Mouse (Mus musculus): ENCODE data around the gene Rac1. TPM values are rescaled to one million over a fixed set of nuclear protein-coding genes. Genes with fewer than 3 reads are reported as not detected.
"Not testable (repeated sequence)": the region's sequence is repeated elsewhere in the genome, so short reads cannot be mapped to it uniquely, and the experiment has no call there.

Rac1 gene
- polyA plus RNA-seq, 1 experiment from 2014 or later, result 464 TPM

GRCm38 (mm10) chr5:143561009-143561408 is 33.2 kb upstream of the Rac1 start:
- ATAC-seq (replicated peaks; ENCODE audit: low FRiP score), result no peak
- Histone ChIP-seq H3K27ac (ENCODE audit: low read depth, low read length) (no peak overlapping the region), H3K36me3 (ENCODE audit: control insufficient read depth, insufficient read depth, low read length) (no peaks in the 10 kb centered on the region; the same call in 1 of the 2 replicates), H3K9ac (ENCODE audit: low read length) (no peak overlapping the region), H3K27me3 (ENCODE audit: control insufficient read depth, insufficient read depth, low read length) (no peaks in the 10 kb centered on the region), H3K4me2 (ENCODE audit: low read depth, low read length, severe bottlenecking) (no peak overlapping the region), H3K4me3 (ENCODE audit: low read depth, low read length) (no peak overlapping the region), H3K4me1 (replicated peaks; ENCODE audit: control insufficient read depth, insufficient read depth, low read length) (no peaks in the 10 kb centered on the region), H3K9me3 (ENCODE audit: control insufficient read depth, low read length) (no peaks in the 10 kb centered on the region)
- 93% methylated on average over 4 of the region's 4 CpGs for WGBS
- DNase-seq (ENCODE audit: low spot score), result no peak

GRCm38 (mm10) chr5:143558731-143559130 is 30.9 kb upstream of the Rac1 start:
- DNase-seq (ENCODE audit: low spot score) (no peak), ATAC-seq (replicated peaks; ENCODE audit: low FRiP score) (no peak)
- 90% methylated on average over 3 of the region's 3 CpGs for WGBS
- Histone ChIP-seq H3K4me2 (ENCODE audit: low read depth, low read length, severe bottlenecking) (no peak overlapping the region), H3K9me3 (ENCODE audit: control insufficient read depth, low read length) (no peaks in the 10 kb centered on the region), H3K4me1 (replicated peaks; ENCODE audit: control insufficient read depth, insufficient read depth, low read length) (no peaks in the 10 kb centered on the region), H3K36me3 (ENCODE audit: control insufficient read depth, insufficient read depth, low read length) (no peaks in the 10 kb centered on the region), H3K27me3 (ENCODE audit: control insufficient read depth, insufficient read depth, low read length) (no peaks in the 10 kb centered on the region), H3K9ac (ENCODE audit: low read length) (no peak overlapping the region), H3K27ac (ENCODE audit: low read depth, low read length) (no peak overlapping the region), H3K4me3 (ENCODE audit: low read depth, low read length) (no peak overlapping the region)

- ATAC-seq (replicated peaks; ENCODE audit: low FRiP score), result no peak
- DNase-seq (ENCODE audit: low spot score), result no peak
Measured at GRCm38 (mm10) chr5:143555233-143555632, 27.4 kb upstream of the Rac1 start.

GRCm38 (mm10) chr5:143552911-143553310 is 25.1 kb upstream of the Rac1 start:
- ATAC-seq (replicated peaks; ENCODE audit: low FRiP score) (no peak), DNase-seq (ENCODE audit: low spot score) (no peak)
- Histone ChIP-seq H3K27me3 (ENCODE audit: control insufficient read depth, insufficient read depth, low read length) (no peaks in the 10 kb centered on the region), H3K4me2 (ENCODE audit: low read depth, low read length, severe bottlenecking) (no peak overlapping the region), H3K9ac (ENCODE audit: low read length) (no peak overlapping the region), H3K9me3 (ENCODE audit: control insufficient read depth, low read length) (no peaks in the 10 kb centered on the region), H3K4me3 (ENCODE audit: low read depth, low read length) (no peak overlapping the region), H3K4me1 (replicated peaks; ENCODE audit: control insufficient read depth, insufficient read depth, low read length) (peaks cover 3% of the 10 kb centered on the region; the same call in 1 of the 2 replicates), H3K36me3 (ENCODE audit: control insufficient read depth, insufficient read depth, low read length) (no peaks in the 10 kb centered on the region; the same call in 1 of the 2 replicates), H3K27ac (ENCODE audit: low read depth, low read length) (no peak overlapping the region)
- WGBS, result 60% methylated on average over 6 of the region's 6 CpGs

More at GRCm38 (mm10) chr5:143555233-143555632, 27.4 kb upstream of the Rac1 start:
- Histone ChIP-seq H3K27me3 (ENCODE audit: control insufficient read depth, insufficient read depth, low read length) (no peaks in the 10 kb centered on the region), H3K27ac (ENCODE audit: low read depth, low read length) (no peak overlapping the region), H3K36me3 (ENCODE audit: control insufficient read depth, insufficient read depth, low read length) (no peaks in the 10 kb centered on the region; the same call in 1 of the 2 replicates), H3K4me3 (ENCODE audit: low read depth, low read length) (no peak overlapping the region), H3K9me3 (ENCODE audit: control insufficient read depth, low read length) (no peaks in the 10 kb centered on the region), H3K9ac (ENCODE audit: low read length) (no peak overlapping the region), H3K4me2 (ENCODE audit: low read depth, low read length, severe bottlenecking) (no peak overlapping the region), H3K4me1 (replicated peaks; ENCODE audit: control insufficient read depth, insufficient read depth, low read length) (no peaks in the 10 kb centered on the region)
- 71% methylated on average over 6 of the region's 6 CpGs for WGBS

GRCm38 (mm10) chr5:143548922-143549321 is 21.1 kb upstream of the Rac1 start:
- H3K9me3 ChIP-seq (ENCODE audit: control insufficient read depth, low read length); H3K27ac ChIP-seq (ENCODE audit: low read depth, low read length); H3K36me3 ChIP-seq (ENCODE audit: control insufficient read depth, insufficient read depth, low read length); H3K27me3 ChIP-seq (ENCODE audit: control insufficient read depth, insufficient read depth, low read length); DNase-seq (ENCODE audit: low spot score); H3K4me1 ChIP-seq (replicated peaks; ENCODE audit: control insufficient read depth, insufficient read depth, low read length): not testable (repeated sequence)
- peak overlapping the region; percentile 89 for H3K4me2 ChIP-seq (ENCODE audit: low read depth, low read length, severe bottlenecking)
- peak; percentile 60 for ATAC-seq (replicated peaks; ENCODE audit: low FRiP score)
- peak overlapping the region; percentile 74 for H3K9ac ChIP-seq (ENCODE audit: low read length)
- H3K4me3 ChIP-seq (ENCODE audit: low read depth, low read length), result peak overlapping the region; percentile 61
- WGBS, result 1% methylated on average over 16 of the region's 28 CpGs

- no peaks in the 10 kb centered on the region for H3K9me3 ChIP-seq (ENCODE audit: control insufficient read depth, low read length)
Measured at GRCm38 (mm10) chr5:143548401-143548846, 20.6 kb upstream of the Rac1 start.

GRCm38 (mm10) chr5:143547866-143548265 is 20.0 kb upstream of the Rac1 start:
- H3K27me3 ChIP-seq (ENCODE audit: control insufficient read depth, insufficient read depth, low read length), result no peaks in the 10 kb centered on the region
- H3K9ac ChIP-seq (ENCODE audit: low read length), result no peak overlapping the region; the same call in 1 of the 2 replicates
- 59% methylated on average over 10 of the region's 10 CpGs for WGBS
- H3K9me3 ChIP-seq (ENCODE audit: control insufficient read depth, low read length), result no peaks in the 10 kb centered on the region
- H3K4me2 ChIP-seq (ENCODE audit: low read depth, low read length, severe bottlenecking), result peak overlapping the region; percentile 35; the same call in 1 of the 2 replicates
- H3K27ac ChIP-seq (ENCODE audit: low read depth, low read length), result no peak overlapping the region
- no peak overlapping the region for H3K4me3 ChIP-seq (ENCODE audit: low read depth, low read length)
- DNase-seq (ENCODE audit: low spot score), result no peak
- H3K36me3 ChIP-seq (ENCODE audit: control insufficient read depth, insufficient read depth, low read length), result no peaks in the 10 kb centered on the region; the same call in 1 of the 2 replicates
- ATAC-seq (replicated peaks; ENCODE audit: low FRiP score), result peak; percentile 17; the same call in 1 of the 2 replicates
- H3K4me1 ChIP-seq (replicated peaks; ENCODE audit: control insufficient read depth, insufficient read depth, low read length), result peaks cover 3% of the 10 kb centered on the region; the same call in 1 of the 2 replicates

More at GRCm38 (mm10) chr5:143548401-143548846, 20.6 kb upstream of the Rac1 start:
- peak; percentile 99 for DNase-seq (ENCODE audit: low spot score)
- Histone ChIP-seq H3K4me2 (ENCODE audit: low read depth, low read length, severe bottlenecking) (peak overlapping the region; percentile 89; the same call in 1 of the 2 replicates), H3K36me3 (ENCODE audit: control insufficient read depth, insufficient read depth, low read length) (no peaks in the 10 kb centered on the region; the same call in 1 of the 2 replicates), H3K4me3 (ENCODE audit: low read depth, low read length) (peak overlapping the region; percentile 61), H3K27me3 (ENCODE audit: control insufficient read depth, insufficient read depth, low read length) (no peaks in the 10 kb centered on the region), H3K9ac (ENCODE audit: low read length) (peak overlapping the region; percentile 74), H3K27ac (ENCODE audit: low read depth, low read length) (peak overlapping the region; percentile 46; the same call in 1 of the 2 replicates), H3K4me1 (replicated peaks; ENCODE audit: control insufficient read depth, insufficient read depth, low read length) (peaks cover 3% of the 10 kb centered on the region; the same call in 1 of the 2 replicates)
- ATAC-seq (replicated peaks; ENCODE audit: low FRiP score), result peak; percentile 95
- WGBS, result 0% methylated on average over 31 of the region's 37 CpGs

DNA sequence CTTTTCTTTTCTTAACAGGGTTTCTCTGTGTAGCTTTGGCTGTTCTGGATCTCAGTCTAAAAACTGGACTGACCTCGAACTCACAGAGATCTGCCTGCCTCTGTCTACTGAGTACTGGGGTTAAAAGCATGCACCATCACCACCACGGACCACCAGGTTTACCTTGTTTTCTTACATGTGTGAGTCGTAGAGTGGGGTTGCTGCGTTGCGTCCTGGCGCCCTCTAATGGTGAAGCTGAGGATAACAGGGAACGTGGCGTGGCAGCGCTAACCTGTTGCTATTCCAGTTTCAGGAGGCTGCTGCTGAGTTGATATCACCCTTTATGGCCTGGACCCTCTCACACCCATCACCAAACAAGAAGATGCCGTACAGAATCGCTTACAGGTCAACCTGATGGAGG is 19.5 kb upstream of the Rac1 start:
- Histone ChIP-seq H3K9ac (ENCODE audit: low read length) (no peak overlapping the region), H3K27ac (ENCODE audit: low read depth, low read length) (no peak overlapping the region), H3K36me3 (ENCODE audit: control insufficient read depth, insufficient read depth, low read length) (no peaks in the 10 kb centered on the region; the same call in 1 of the 2 replicates), H3K9me3 (ENCODE audit: control insufficient read depth, low read length) (no peaks in the 10 kb centered on the region), H3K4me1 (replicated peaks; ENCODE audit: control insufficient read depth, insufficient read depth, low read length) (peaks cover 3% of the 10 kb centered on the region; the same call in 1 of the 2 replicates), H3K4me3 (ENCODE audit: low read depth, low read length) (no peak overlapping the region), H3K4me2 (ENCODE audit: low read depth, low read length, severe bottlenecking) (no peak overlapping the region), H3K27me3 (ENCODE audit: control insufficient read depth, insufficient read depth, low read length) (no peaks in the 10 kb centered on the region)
- 10% methylated on average over 11 of the region's 11 CpGs for whole genome bisulfite sequencing
- peak; percentile 90 for DNase-seq (ENCODE audit: low spot score)
- no peak for ATAC-seq (replicated peaks; ENCODE audit: low FRiP score)

GRCm38 (mm10) chr5:143539111-143539510 is 11.3 kb upstream of the Rac1 start:
- H3K4me1 ChIP-seq (replicated peaks; ENCODE audit: control insufficient read depth, insufficient read depth, low read length), result no peaks in the 10 kb centered on the region
- no peaks in the 10 kb centered on the region for H3K27me3 ChIP-seq (ENCODE audit: control insufficient read depth, insufficient read depth, low read length)
- H3K36me3 ChIP-seq (ENCODE audit: control insufficient read depth, insufficient read depth, low read length), result no peaks in the 10 kb centered on the region
- ATAC-seq (replicated peaks; ENCODE audit: low FRiP score) (no peak), DNase-seq (ENCODE audit: low spot score) (no peak)
- H3K9me3 ChIP-seq (ENCODE audit: control insufficient read depth, low read length), result no peaks in the 10 kb centered on the region
- H3K4me2 ChIP-seq (ENCODE audit: low read depth, low read length, severe bottlenecking), result no peak overlapping the region
- WGBS, result 87% methylated on average over 8 of the region's 8 CpGs
- H3K9ac ChIP-seq (ENCODE audit: low read length), result no peak overlapping the region
- H3K27ac ChIP-seq (ENCODE audit: low read depth, low read length), result no peak overlapping the region
- H3K4me3 ChIP-seq (ENCODE audit: low read depth, low read length), result no peak overlapping the region

Measured in forebrain, embryonic 11.5 days (tissue).